Mouse (Mus musculus): ENCODE data around the gene Msh5.

DNA sequence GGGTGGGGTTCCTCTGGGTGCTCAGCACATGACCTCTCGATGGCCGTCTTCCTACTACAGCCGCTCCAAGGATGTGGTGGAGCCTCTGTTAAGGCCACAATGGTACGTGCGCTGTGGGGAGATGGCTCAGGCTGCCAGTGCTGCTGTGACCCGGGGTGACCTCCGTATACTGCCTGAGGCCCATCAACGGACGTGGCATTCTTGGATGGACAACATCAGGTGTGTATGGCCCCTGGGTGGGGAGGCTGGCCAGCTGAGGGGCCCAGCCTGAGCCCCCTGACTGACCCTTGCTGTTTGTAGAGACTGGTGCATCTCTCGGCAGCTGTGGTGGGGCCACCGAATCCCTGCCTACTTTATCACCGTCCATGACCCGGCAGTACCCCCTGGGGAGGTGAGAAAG, 34.1 kb downstream of the Msh5 start:
- TF ChIP-seq GATA1 (IDR thresholded peaks at IDR 0.05; ENCODE audit: borderline replicate concordance, low read length), result no peak
- TF ChIP-seq FLI1 (IDR thresholded peaks at IDR 0.05; ENCODE audit: low read length), result no peak

All from megakaryocyte, embryonic 14.5 days (primary cell).